Mouse (Mus musculus): Measurements from ENCODE around the gene Ndufc2. TPM values are rescaled to one million over a fixed set of nuclear protein-coding genes. Genes with fewer than 3 reads are reported as not detected.
"Not testable (repeated sequence)": the region's sequence is repeated elsewhere in the genome, so short reads cannot be mapped to it uniquely, and the experiment has no call there.

Ndufc2 gene
- polyA plus RNA-seq, 1 experiment = 89.7 TPM

- WGBS = 9% methylated on average over 12 of the region's 12 CpGs
- Histone ChIP-seq H3K27me3 (ENCODE audit: control insufficient read depth, insufficient read depth, low read length) (no peaks in the 10 kb centered on the region), H3K36me3 (ENCODE audit: control insufficient read depth, insufficient read depth, low read length) (no peaks in the 10 kb centered on the region), H3K27ac (ENCODE audit: insufficient read depth, low read depth, low read length) (no peak overlapping the region), H3K4me3 (ENCODE audit: low read depth, low read length) (no peak overlapping the region), H3K4me1 (ENCODE audit: control insufficient read depth, insufficient read depth, insufficient read length, low read length) (no peaks in the 10 kb centered on the region)
- TF ChIP-seq POLR2A (IDR thresholded peaks at IDR 0.05; ENCODE audit: low read depth, low read length) (no peak), CTCF (IDR thresholded peaks at IDR 0.05; ENCODE audit: extremely low read depth, insufficient read length, insufficient replicate concordance, low read depth, low read length) (peak; percentile 99)
Observed at GRCm38 (mm10) chr7:97424621-97425245, 24.9 kb downstream of the Ndufc2 start.

GRCm38 (mm10) chr7:97426566-97426965 lies 26.8 kb downstream of the Ndufc2 start:
- H3K4me1 ChIP-seq (ENCODE audit: control insufficient read depth, insufficient read depth, insufficient read length, low read length) = peaks cover 3% of the 10 kb centered on the region; the same call in 1 of the 2 replicates
- TF ChIP-seq POLR2A (IDR thresholded peaks at IDR 0.05; ENCODE audit: low read depth, low read length) = no peak
- no peak for TF ChIP-seq CTCF (IDR thresholded peaks at IDR 0.05; ENCODE audit: extremely low read depth, insufficient read length, insufficient replicate concordance, low read depth, low read length)
- H3K4me3 ChIP-seq (ENCODE audit: low read depth, low read length) = no peak overlapping the region
- WGBS = 60% methylated on average over 6 of the region's 6 CpGs
- no peaks in the 10 kb centered on the region for H3K36me3 ChIP-seq (ENCODE audit: control insufficient read depth, insufficient read depth, low read length)
- H3K27me3 ChIP-seq (ENCODE audit: control insufficient read depth, insufficient read depth, low read length) = no peaks in the 10 kb centered on the region
- no peak overlapping the region for H3K27ac ChIP-seq (ENCODE audit: insufficient read depth, low read depth, low read length)

- no peak for TF ChIP-seq POLR2A (IDR thresholded peaks at IDR 0.05; ENCODE audit: low read depth, low read length)
- TF ChIP-seq CTCF (IDR thresholded peaks at IDR 0.05; ENCODE audit: extremely low read depth, insufficient read length, insufficient replicate concordance, low read depth, low read length) = no peak
- H3K4me1 ChIP-seq (ENCODE audit: control insufficient read depth, insufficient read depth, insufficient read length, low read length) = peaks cover 3% of the 10 kb centered on the region; the same call in 1 of the 2 replicates
- no peak overlapping the region for H3K27ac ChIP-seq (ENCODE audit: insufficient read depth, low read depth, low read length)
- 92% methylated on average over 6 of the region's 6 CpGs for WGBS
- no peaks in the 10 kb centered on the region for H3K36me3 ChIP-seq (ENCODE audit: control insufficient read depth, insufficient read depth, low read length)
- no peaks in the 10 kb centered on the region for H3K27me3 ChIP-seq (ENCODE audit: control insufficient read depth, insufficient read depth, low read length)
- H3K4me3 ChIP-seq (ENCODE audit: low read depth, low read length) = no peak overlapping the region
Observed at GRCm38 (mm10) chr7:97427296-97427695, 27.5 kb downstream of the Ndufc2 start.

- no peaks in the 10 kb centered on the region for H3K36me3 ChIP-seq (ENCODE audit: control insufficient read depth, insufficient read depth, low read length)
- no peak overlapping the region for H3K4me3 ChIP-seq (ENCODE audit: low read depth, low read length)
- H3K27me3 ChIP-seq (ENCODE audit: control insufficient read depth, insufficient read depth, low read length) = no peaks in the 10 kb centered on the region
- 52% methylated on average over 5 of the region's 5 CpGs for WGBS
- TF ChIP-seq POLR2A (IDR thresholded peaks at IDR 0.05; ENCODE audit: low read depth, low read length) = no peak
- TF ChIP-seq CTCF (IDR thresholded peaks at IDR 0.05; ENCODE audit: extremely low read depth, insufficient read length, insufficient replicate concordance, low read depth, low read length) = peak; percentile 13; the same call in 1 of the 2 replicates
- no peak overlapping the region for H3K27ac ChIP-seq (ENCODE audit: insufficient read depth, low read depth, low read length)
- peaks cover 3% of the 10 kb centered on the region; the same call in 1 of the 2 replicates for H3K4me1 ChIP-seq (ENCODE audit: control insufficient read depth, insufficient read depth, insufficient read length, low read length)
Observed at GRCm38 (mm10) chr7:97427778-97428420, 28.1 kb downstream of the Ndufc2 start.

- WGBS = 4% methylated on average over 5 of the region's 5 CpGs
Observed at GRCm38 (mm10) chr7:97429705-97430104, 29.9 kb downstream of the Ndufc2 start.

GRCm38 (mm10) chr7:97433517-97433916 lies 33.7 kb downstream of the Ndufc2 start:
- not testable (repeated sequence) for H3K4me1 ChIP-seq (ENCODE audit: control insufficient read depth, insufficient read depth, insufficient read length, low read length); H3K4me3 ChIP-seq (ENCODE audit: low read depth, low read length); H3K27me3 ChIP-seq (ENCODE audit: control insufficient read depth, insufficient read depth, low read length); H3K36me3 ChIP-seq (ENCODE audit: control insufficient read depth, insufficient read depth, low read length); H3K27ac ChIP-seq (ENCODE audit: insufficient read depth, low read depth, low read length)
- WGBS = 30% methylated on average over 3 of the region's 3 CpGs

More at GRCm38 (mm10) chr7:97429705-97430104, 29.9 kb downstream of the Ndufc2 start:
- H3K4me1 ChIP-seq (ENCODE audit: control insufficient read depth, insufficient read depth, insufficient read length, low read length) = peaks cover 3% of the 10 kb centered on the region; the same call in 1 of the 2 replicates
- no peak overlapping the region for H3K4me3 ChIP-seq (ENCODE audit: low read depth, low read length)
- no peaks in the 10 kb centered on the region for H3K36me3 ChIP-seq (ENCODE audit: control insufficient read depth, insufficient read depth, low read length)
- TF ChIP-seq POLR2A (IDR thresholded peaks at IDR 0.05; ENCODE audit: low read depth, low read length) = no peak
- TF ChIP-seq CTCF (IDR thresholded peaks at IDR 0.05; ENCODE audit: extremely low read depth, insufficient read length, insufficient replicate concordance, low read depth, low read length) = no peak
- no peak overlapping the region for H3K27ac ChIP-seq (ENCODE audit: insufficient read depth, low read depth, low read length)
- H3K27me3 ChIP-seq (ENCODE audit: control insufficient read depth, insufficient read depth, low read length) = no peaks in the 10 kb centered on the region

GRCm38 (mm10) chr7:97434517-97434916 lies 34.7 kb downstream of the Ndufc2 start:
- 80% methylated on average over 10 of the region's 10 CpGs for WGBS
- H3K36me3 ChIP-seq (ENCODE audit: control insufficient read depth, insufficient read depth, low read length) = no peaks in the 10 kb centered on the region

More at GRCm38 (mm10) chr7:97434517-97434916, 34.7 kb downstream of the Ndufc2 start:
- TF ChIP-seq CTCF (IDR thresholded peaks at IDR 0.05; ENCODE audit: extremely low read depth, insufficient read length, insufficient replicate concordance, low read depth, low read length) (no peak), POLR2A (IDR thresholded peaks at IDR 0.05; ENCODE audit: low read depth, low read length) (no peak)
- Histone ChIP-seq H3K4me3 (ENCODE audit: low read depth, low read length) (no peak overlapping the region), H3K27me3 (ENCODE audit: control insufficient read depth, insufficient read depth, low read length) (no peaks in the 10 kb centered on the region), H3K4me1 (ENCODE audit: control insufficient read depth, insufficient read depth, insufficient read length, low read length) (peaks cover 3% of the 10 kb centered on the region; the same call in 1 of the 2 replicates), H3K27ac (ENCODE audit: insufficient read depth, low read depth, low read length) (no peak overlapping the region)
